Mouse (Mus musculus) lung, postnatal 0 days (tissue): ENCODE results near the gene Grtp1. TPM values are rescaled to one million over a fixed set of nuclear protein-coding genes. Genes with fewer than 3 reads are reported as not detected.

ENCODE experiments used
- ATAC-seq: fragments of 200-750 bp; cut with Nextera tagmentation; 2 replicates; pipeline ENCODE4 v1.8.0; 2017; ENCODE audit warnings: moderate library complexity
- DNase-seq: peaks from one replicate; pipeline ENCODE4 v3.0.0-alpha.2; 2016; ENCODE audit warnings: low spot score
- H3K27ac ChIP-seq: fragments of 300-500 bp; sonication (generic); 2 replicates; pipeline ENCODE4 v1.5.1; 2014; ENCODE audit warnings: antibody characterized with exemption, mild to moderate bottlenecking, low read length, mixed read lengths
- H3K27me3 ChIP-seq: fragments of 300-500 bp; sonication (generic); replicated peaks from 2 replicates; pipeline ENCODE4 v1.6.1; 2014; ENCODE audit warnings: low read length, mixed read lengths; ENCODE audit not compliant: insufficient read depth
- H3K36me3 ChIP-seq: fragments of 300-500 bp; sonication (generic); 2 replicates; pipeline ENCODE4 v1.6.1; 2014; ENCODE audit warnings: low read length, mixed read lengths; ENCODE audit not compliant: insufficient read depth
- H3K4me1 ChIP-seq: fragments of 300-500 bp; sonication (generic); 2 replicates; pipeline ENCODE4 v1.6.1; 2014; ENCODE audit warnings: antibody characterized with exemption, low read depth, low read length, mixed read lengths; ENCODE audit not compliant: insufficient read depth
- H3K4me2 ChIP-seq: fragments of 300-500 bp; sonication (generic); replicated peaks from 2 replicates; pipeline ENCODE4 v1.6.1; 2014; ENCODE audit warnings: low read depth, mild to moderate bottlenecking, low read length, moderate library complexity, mixed read lengths
- H3K4me3 ChIP-seq: fragments of 300-500 bp; sonication (generic); 2 replicates; pipeline ENCODE4 v1.5.1; 2014; ENCODE audit warnings: low read depth, low read length
- H3K9ac ChIP-seq: fragments of 300-500 bp; sonication (generic); replicated peaks from 2 replicates; pipeline ENCODE4 v1.6.1; 2014; ENCODE audit warnings: low read depth, mild to moderate bottlenecking
- H3K9me3 ChIP-seq: fragments of 300-500 bp; sonication (generic); 2 replicates; pipeline ENCODE4 v1.6.1; 2016; ENCODE audit warnings: low read length, mixed read lengths
- CTCF ChIP-seq: IDR thresholded peaks from 2 replicates; pipeline ENCODE4 v1.5.1; 2016; ENCODE audit warnings: antibody characterized with exemption, mild to moderate bottlenecking
- EP300 ChIP-seq: IDR thresholded peaks from 2 replicates; pipeline ENCODE4 v1.6.1; 2016; ENCODE audit warnings: antibody characterized with exemption, mild to moderate bottlenecking, control low read depth
- WGBS: fragments of 180-500 bp; shearing (Covaris S2); extraction: QIAGEN DNeasy Blood & Tissue Kit; methylation state at CpG from one replicate; pipeline ENCODE4 v1.1.7; 2014; 5-methylcytosine and 5-hydroxymethylcytosine counted together
- polyA plus RNA-seq: library from polyadenylated mRNA; unstranded; fragments of >200 nt; fragmentation: Nextera tagmentation; extraction: Ambion mirVana; gene quantifications from 2 replicates; pipeline ENCODE4 v1.2.1, GENCODE M21; 2015

Gene Grtp1
- polyA plus RNA-seq, 1 experiment from 2014 or later: 2.5 TPM

DNA sequence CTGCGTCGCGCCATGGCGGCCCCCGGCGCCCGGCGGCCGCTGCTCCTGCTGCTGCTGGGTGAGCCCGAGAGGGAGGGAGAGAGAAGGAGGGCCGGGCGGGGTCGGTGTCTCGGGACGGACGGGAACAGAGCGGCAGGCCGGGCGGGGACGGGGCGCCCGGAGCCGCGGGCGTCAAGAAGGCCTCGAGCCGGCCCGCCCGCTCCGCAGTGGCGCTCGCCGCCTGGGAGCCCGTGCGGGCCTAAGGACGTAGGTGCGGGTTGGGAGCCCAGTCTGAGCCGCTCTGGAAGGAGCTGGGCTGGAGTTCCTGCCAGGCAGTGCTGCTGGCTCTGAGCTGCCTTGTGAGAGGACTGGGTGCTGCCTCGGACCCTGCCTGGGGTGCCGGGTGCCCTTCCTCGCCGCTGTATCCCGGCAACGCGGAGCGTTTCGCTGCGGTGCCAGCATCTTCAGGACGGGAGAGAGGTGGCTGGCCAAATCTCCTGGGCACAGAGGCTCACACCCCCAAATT, 41.0 kb downstream of the Grtp1 start:
- peak; percentile 33 for DNase-seq
- peak overlapping the region; percentile 92 for H3K27ac ChIP-seq
- peak; percentile 71 for ATAC-seq
- H3K4me3 ChIP-seq: peak overlapping the region; percentile 97
- no peaks in the 10 kb centered on the region for H3K27me3 ChIP-seq
- no peak for TF ChIP-seq EP300
- TF ChIP-seq CTCF: no peak
- H3K4me1 ChIP-seq: peaks cover 10% of the 10 kb centered on the region; the same call in 1 of the 2 replicates
- no peaks in the 10 kb centered on the region for H3K9me3 ChIP-seq
- H3K4me2 ChIP-seq: peak overlapping the region; percentile 82
- H3K9ac ChIP-seq: peak overlapping the region; percentile 93
- no peaks in the 10 kb centered on the region for H3K36me3 ChIP-seq
- under 1% methylated on average over 34 of the region's 49 CpGs for WGBS

DNA sequence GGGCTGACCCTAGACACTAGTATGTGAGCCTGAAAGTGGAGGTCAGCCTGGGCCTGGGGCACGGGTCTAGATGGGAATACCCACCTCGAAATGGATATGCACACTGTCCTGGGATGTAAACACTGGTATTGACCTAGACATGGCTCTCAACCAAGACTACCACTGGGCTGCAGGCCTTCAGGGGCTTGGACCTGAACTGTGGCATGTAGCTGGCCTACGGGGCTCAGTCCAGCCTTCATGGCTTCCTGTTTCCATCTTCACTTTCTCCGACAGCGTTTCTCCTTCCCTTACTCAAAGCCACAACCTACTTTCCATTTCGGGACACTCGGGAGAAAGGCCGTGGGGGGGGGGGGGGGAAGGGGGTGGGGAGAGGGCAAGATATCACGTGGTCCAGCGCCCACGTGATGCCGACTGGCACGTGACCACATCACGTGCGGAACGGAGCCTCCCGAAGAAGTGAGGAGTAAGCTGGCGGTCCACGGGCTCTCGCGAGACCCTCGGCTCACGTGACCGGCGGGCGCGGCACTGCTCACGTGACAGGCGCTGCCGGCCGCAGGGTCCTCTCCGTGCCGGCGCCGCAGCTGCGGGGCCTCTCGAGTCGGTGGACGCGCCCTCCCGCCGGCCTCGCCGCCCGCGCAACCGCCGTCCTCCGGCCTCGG, 41.6 kb downstream of the Grtp1 start, which contains the start of gene Lamp1:
TSS of gene Lamp1 (plus strand) at position 444 of the 659 bp plus-strand sequence.
- peak within 1 kb of the TSS; percentile 82 for H3K4me2 ChIP-seq
- H3K9ac ChIP-seq: peak within 1 kb of the TSS; percentile 93
- TF ChIP-seq EP300 (0 out of 2 replicates have a peak, but pooled peaks have one; percentile 33), CTCF (no peak)
- H3K4me1 ChIP-seq: peaks cover 10% of the 10 kb centered on the region; the same call in 1 of the 2 replicates
- no peaks in the 10 kb centered on the region for H3K9me3 ChIP-seq
- H3K27me3 ChIP-seq: no peaks in the 10 kb centered on the region
- no peaks in the 10 kb centered on the region for H3K36me3 ChIP-seq
- WGBS: under 1% methylated on average over 35 of the region's 50 CpGs
- peak within 1 kb of the TSS; percentile 97 for H3K4me3 ChIP-seq
- ATAC-seq (peak; percentile 98), DNase-seq (peak; percentile 98)
- peak within 1 kb of the TSS; percentile 92 for H3K27ac ChIP-seq

GRCm38 (mm10) chr8:13156327-13157097, 43.9 kb downstream of the Grtp1 start:
- ATAC-seq: no peak
- Histone ChIP-seq H3K27ac (no peak overlapping the region), H3K4me1 (peaks cover 10% of the 10 kb centered on the region; the same call in 1 of the 2 replicates), H3K9ac (no peak overlapping the region), H3K9me3 (no peaks in the 10 kb centered on the region), H3K27me3 (no peaks in the 10 kb centered on the region), H3K4me3 (no peak overlapping the region), H3K36me3 (no peaks in the 10 kb centered on the region), H3K4me2 (no peak overlapping the region)
- no peak for TF ChIP-seq CTCF
- 68% methylated on average over 12 of the region's 12 CpGs for WGBS
- DNase-seq: no peak

DNA sequence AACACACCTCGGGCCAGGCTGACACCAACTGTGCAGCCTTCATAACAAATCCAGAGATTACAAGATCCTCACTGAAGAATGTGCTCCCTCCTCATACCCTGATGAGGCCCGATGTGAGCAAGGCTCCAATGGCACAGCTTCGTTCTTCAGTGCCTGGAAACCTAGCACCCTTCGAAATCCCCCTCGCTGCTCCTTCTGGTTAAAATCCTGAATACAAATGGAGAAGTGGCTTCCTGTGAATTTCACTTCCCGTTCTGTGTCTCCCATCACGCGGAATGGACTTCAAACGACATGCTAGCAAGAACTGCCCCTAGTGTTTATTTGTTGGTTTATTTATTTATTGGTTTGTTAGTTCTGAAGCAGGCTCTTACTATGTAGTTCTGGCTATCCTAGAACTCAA, 45.1 kb downstream of the Grtp1 start:
- H3K27ac ChIP-seq: no peak overlapping the region
- DNase-seq (peak; percentile 28), ATAC-seq (no peak)
- TF ChIP-seq EP300: no peak
- TF ChIP-seq CTCF: no peak
- WGBS: 67% methylated on average over 9 of the region's 9 CpGs
- H3K4me2 ChIP-seq: no peak overlapping the region
- H3K9me3 ChIP-seq: no peaks in the 10 kb centered on the region
- peaks cover 7% of the 10 kb centered on the region; the same call in 1 of the 2 replicates for H3K4me1 ChIP-seq
- H3K9ac ChIP-seq: no peak overlapping the region
- no peaks in the 10 kb centered on the region for H3K36me3 ChIP-seq
- no peaks in the 10 kb centered on the region for H3K27me3 ChIP-seq
- H3K4me3 ChIP-seq: no peak overlapping the region

DNA sequence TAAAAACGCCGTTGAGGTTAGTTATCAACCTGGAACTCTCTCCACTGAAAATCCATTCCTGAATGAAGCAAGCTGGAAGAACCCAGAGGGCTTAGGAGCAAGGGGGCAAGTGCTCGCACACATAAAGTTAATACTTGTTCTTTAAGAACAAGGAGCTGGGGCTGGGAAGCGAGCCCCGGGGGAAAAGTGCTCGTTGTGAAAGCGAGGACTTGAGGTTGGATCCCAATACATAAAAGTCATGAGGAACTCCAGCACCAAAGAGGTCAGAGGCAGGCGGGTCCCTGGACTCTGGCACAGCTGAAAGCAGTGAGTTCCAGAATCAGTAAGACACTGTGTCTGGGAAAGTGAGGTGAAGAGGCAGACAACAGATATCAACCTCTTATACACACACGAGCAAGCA, 46.3 kb downstream of the Grtp1 start:
- Histone ChIP-seq H3K36me3 (peaks cover 2% of the 10 kb centered on the region), H3K27ac (no peak overlapping the region), H3K9me3 (no peaks in the 10 kb centered on the region), H3K4me3 (no peak overlapping the region), H3K27me3 (no peaks in the 10 kb centered on the region), H3K4me2 (no peak overlapping the region), H3K4me1 (peaks cover 3% of the 10 kb centered on the region; the same call in 1 of the 2 replicates), H3K9ac (no peak overlapping the region)
- TF ChIP-seq CTCF (no peak), EP300 (no peak)
- DNase-seq (no peak), ATAC-seq (no peak)
- 76% methylated on average over 9 of the region's 9 CpGs for WGBS

DNA sequence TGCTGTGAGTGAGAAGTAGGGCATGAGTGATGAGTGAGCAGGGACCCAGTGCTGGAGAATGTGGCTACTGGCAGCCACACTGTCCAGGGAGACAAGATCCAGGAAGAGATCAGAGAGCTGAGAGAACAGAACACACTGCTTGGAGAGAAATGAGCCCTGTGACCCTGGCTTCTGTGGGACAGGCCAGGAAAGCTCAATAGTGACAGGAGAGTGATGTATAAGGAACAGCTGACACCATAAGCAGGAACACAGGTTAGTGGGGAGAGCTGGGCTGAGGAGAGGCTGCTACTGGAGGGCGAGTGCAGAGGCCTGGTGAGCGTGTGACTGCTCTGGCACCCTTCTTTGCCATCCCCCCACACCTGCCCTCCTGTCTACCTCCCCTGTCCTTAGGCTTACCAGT, 49.5 kb downstream of the Grtp1 start:
- Histone ChIP-seq H3K36me3 (peaks cover 10% of the 10 kb centered on the region), H3K9me3 (no peaks in the 10 kb centered on the region)

More for the DNA sequence above, 49.5 kb downstream of the Grtp1 start:
- TF ChIP-seq CTCF (no peak), EP300 (no peak)
- Histone ChIP-seq H3K4me1 (no peaks in the 10 kb centered on the region), H3K9ac (no peak overlapping the region), H3K4me2 (no peak overlapping the region), H3K27me3 (no peaks in the 10 kb centered on the region), H3K4me3 (no peak overlapping the region), H3K27ac (no peak overlapping the region)
- ATAC-seq: no peak
- no peak for DNase-seq
- 86% methylated on average over 2 of the region's 2 CpGs for WGBS
